Mouse (Mus musculus) midbrain, embryonic 11.5 days (tissue): ENCODE data around the gene Agtr1a. TPM values are rescaled to one million over a fixed set of nuclear protein-coding genes. Genes with fewer than 3 reads are reported as not detected.

ENCODE experiments used
- ATAC-seq: fragments of 200-750 bp; cut with Nextera tagmentation; 2 replicates; pipeline ENCODE4 v1.8.0; 2017; ENCODE audit warnings: moderate TSS enrichment, moderate library complexity; ENCODE audit not compliant: low FRiP score
- DNase-seq: peaks from one replicate; pipeline ENCODE4 v3.0.0; 2015; ENCODE audit warnings: low spot score; ENCODE audit errors: missing footprints
- H3K27ac ChIP-seq: fragments of 300-500 bp; sonication (generic); 2 replicates; pipeline ENCODE4 v1.5.1; 2014; ENCODE audit warnings: low read depth, low read length
- H3K27me3 ChIP-seq: fragments of 300-500 bp; sonication (generic); 2 replicates; pipeline ENCODE4 v1.6.1; 2014; ENCODE audit warnings: mild to moderate bottlenecking, low read length, moderate library complexity, mixed read lengths; ENCODE audit not compliant: control insufficient read depth, insufficient read depth
- H3K36me3 ChIP-seq: fragments of 300-500 bp; sonication (generic); 2 replicates; pipeline ENCODE4 v1.6.1; 2014; ENCODE audit warnings: mild to moderate bottlenecking, low read length, moderate library complexity, mixed read lengths; ENCODE audit not compliant: control insufficient read depth, insufficient read depth
- H3K4me1 ChIP-seq: fragments of 300-500 bp; sonication (generic); 2 replicates; pipeline ENCODE4 v1.6.1; 2014; ENCODE audit warnings: low read length; ENCODE audit not compliant: control insufficient read depth, insufficient read depth
- H3K4me2 ChIP-seq: fragments of 300-500 bp; sonication (generic); 2 replicates; pipeline ENCODE4 v1.6.1; 2014; ENCODE audit warnings: mild to moderate bottlenecking, moderate library complexity
- H3K4me3 ChIP-seq: fragments of 300-500 bp; sonication (generic); 2 replicates; pipeline ENCODE4 v1.5.1; 2014; ENCODE audit warnings: low read depth, low read length
- H3K9ac ChIP-seq: fragments of 300-500 bp; sonication (generic); 2 replicates; pipeline ENCODE4 v1.6.1; 2014; ENCODE audit warnings: low read length
- H3K9me3 ChIP-seq: fragments of 300-500 bp; sonication (generic); 2 replicates; pipeline ENCODE4 v1.6.1; 2016; ENCODE audit warnings: low read length; ENCODE audit not compliant: control insufficient read depth
- WGBS: fragments of 180-500 bp; shearing (Covaris S2); extraction: QIAGEN DNeasy Blood & Tissue Kit; methylation state at CpG from one replicate; pipeline ENCODE4 v1.1.7; 2014; 5-methylcytosine and 5-hydroxymethylcytosine counted together
- polyA plus RNA-seq: library from polyadenylated mRNA; unstranded; fragments of >200 nt; fragmentation: Nextera tagmentation; extraction: Ambion mirVana; gene quantifications from 2 replicates; pipeline ENCODE4 v1.2.1, GENCODE M21; 2014

The Agtr1a gene
- polyA plus RNA-seq, 1 experiment from 2014 or later, result 1.3 TPM

DNA sequence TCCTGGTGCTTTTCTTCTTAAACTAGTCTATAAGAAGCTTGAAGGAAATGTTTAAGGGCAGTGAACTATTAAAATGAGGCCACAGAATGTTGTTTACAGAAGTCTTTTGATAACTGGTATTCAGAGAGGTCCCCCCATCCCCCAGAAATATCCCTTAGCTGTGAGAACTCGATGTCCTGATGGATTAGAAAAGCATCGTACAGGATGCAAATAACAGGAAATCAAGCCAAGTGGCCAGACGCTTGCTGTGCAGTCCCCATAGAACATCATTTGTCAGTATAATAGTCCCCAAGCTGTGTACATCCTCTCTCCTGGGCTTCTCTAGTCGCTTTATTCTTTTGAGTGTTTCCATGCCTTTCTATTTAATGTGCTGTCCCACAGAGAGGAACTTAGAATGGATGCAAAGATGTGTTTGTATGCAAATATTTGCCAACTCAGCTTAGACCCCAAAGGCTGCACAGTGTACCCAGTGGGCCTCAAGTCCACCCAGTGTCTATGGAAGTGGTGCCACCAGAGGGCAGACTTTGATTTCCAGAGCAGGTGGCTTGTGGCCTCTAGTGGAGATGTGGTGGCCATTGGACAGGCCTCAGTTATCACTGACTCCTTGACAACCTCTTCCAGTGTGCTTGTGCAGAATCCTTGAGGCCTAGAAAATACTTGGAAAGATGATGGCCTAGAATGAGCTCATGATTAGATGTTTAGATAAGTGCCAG lies 22.4 kb downstream of the Agtr1a start:
- H3K4me3 ChIP-seq, result no peak overlapping the region
- H3K27ac ChIP-seq, result no peak overlapping the region
- H3K36me3 ChIP-seq, result no peaks in the 10 kb centered on the region
- WGBS, result 67% methylated on average over 4 of the region's 4 CpGs
- DNase-seq (no peak), ATAC-seq (no peak)
- no peaks in the 10 kb centered on the region for H3K9me3 ChIP-seq
- no peaks in the 10 kb centered on the region for H3K27me3 ChIP-seq
- no peak overlapping the region for H3K4me2 ChIP-seq
- no peak overlapping the region for H3K9ac ChIP-seq
- no peaks in the 10 kb centered on the region for H3K4me1 ChIP-seq

DNA sequence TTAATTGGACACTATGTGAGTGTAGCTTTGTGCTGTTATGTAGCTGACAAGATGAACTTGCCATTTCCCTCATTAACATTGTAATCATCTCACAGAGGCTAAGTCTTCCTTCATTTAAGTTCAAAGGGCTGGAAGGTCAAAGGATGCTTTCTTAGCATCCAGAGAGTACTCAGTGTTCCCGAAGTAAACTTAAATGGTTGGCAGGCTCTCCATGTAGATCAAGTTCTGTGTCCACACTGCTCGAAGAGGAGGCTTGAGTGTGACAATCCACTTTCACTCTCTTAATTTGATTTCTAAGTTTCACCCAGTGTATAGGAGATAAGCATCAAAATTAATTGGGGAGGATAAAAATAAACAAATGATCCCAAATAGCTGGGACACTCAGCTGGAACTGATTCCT lies 23.6 kb downstream of the Agtr1a start:
- WGBS, result 85% methylated on average over 2 of the region's 2 CpGs
- ATAC-seq, result no peak
- no peak for DNase-seq
- no peaks in the 10 kb centered on the region for H3K27me3 ChIP-seq
- H3K36me3 ChIP-seq, result no peaks in the 10 kb centered on the region
- H3K4me3 ChIP-seq, result no peak overlapping the region
- H3K4me1 ChIP-seq, result no peaks in the 10 kb centered on the region
- H3K4me2 ChIP-seq, result no peak overlapping the region
- no peak overlapping the region for H3K27ac ChIP-seq
- H3K9me3 ChIP-seq, result no peaks in the 10 kb centered on the region
- no peak overlapping the region for H3K9ac ChIP-seq

DNA sequence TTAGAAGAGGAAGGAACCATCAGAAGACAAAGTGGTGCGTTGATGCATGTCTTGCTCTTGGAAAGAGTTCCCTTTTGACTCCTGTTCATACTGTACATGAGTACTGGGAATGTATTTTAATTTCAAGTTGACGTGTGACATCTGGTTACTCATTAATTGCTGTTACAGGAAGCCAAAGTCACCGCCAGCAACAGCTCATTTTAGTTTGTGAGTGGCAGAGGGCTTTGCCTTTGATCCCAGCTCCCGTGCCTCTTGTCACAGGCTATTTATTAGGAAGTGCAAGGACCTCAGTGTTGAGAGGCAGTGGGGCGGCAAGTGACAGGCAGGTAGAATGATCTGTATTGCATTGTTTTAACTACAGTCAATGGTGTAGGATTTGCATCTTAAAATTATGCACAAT lies 24.8 kb downstream of the Agtr1a start:
- H3K9ac ChIP-seq, result no peak overlapping the region
- no peak overlapping the region for H3K4me2 ChIP-seq
- H3K36me3 ChIP-seq, result no peaks in the 10 kb centered on the region
- 67% methylated on average over 5 of the region's 5 CpGs for WGBS
- H3K4me1 ChIP-seq, result no peaks in the 10 kb centered on the region
- H3K27ac ChIP-seq, result no peak overlapping the region
- DNase-seq (no peak), ATAC-seq (no peak)
- no peak overlapping the region for H3K4me3 ChIP-seq
- no peaks in the 10 kb centered on the region for H3K27me3 ChIP-seq
- no peaks in the 10 kb centered on the region for H3K9me3 ChIP-seq

DNA sequence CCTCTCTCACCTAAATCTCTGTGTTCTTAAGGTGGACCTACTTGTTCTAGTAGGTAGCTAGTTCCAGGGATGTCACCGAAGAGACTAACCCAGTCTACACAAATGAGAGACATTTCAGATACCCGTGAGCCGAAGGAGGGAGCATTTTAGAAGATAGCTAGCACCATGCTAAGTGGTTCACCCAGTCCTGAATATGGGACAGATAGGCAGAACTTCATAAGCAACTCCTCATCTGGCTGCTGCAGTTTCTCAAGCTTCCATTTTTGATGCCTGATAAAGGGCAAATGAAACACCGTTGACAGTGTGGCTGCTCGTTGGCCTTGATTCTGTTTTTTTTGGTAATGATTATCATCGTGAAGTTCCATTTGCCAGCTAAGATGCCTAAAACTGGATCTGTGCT lies 25.8 kb downstream of the Agtr1a start:
- Histone ChIP-seq H3K9ac (no peak overlapping the region), H3K36me3 (no peaks in the 10 kb centered on the region), H3K27me3 (no peaks in the 10 kb centered on the region), H3K4me2 (no peak overlapping the region), H3K27ac (no peak overlapping the region), H3K9me3 (no peaks in the 10 kb centered on the region), H3K4me3 (no peak overlapping the region), H3K4me1 (no peaks in the 10 kb centered on the region)
- no peak for ATAC-seq
- DNase-seq, result no peak
- 97% methylated on average over 6 of the region's 6 CpGs for WGBS

DNA sequence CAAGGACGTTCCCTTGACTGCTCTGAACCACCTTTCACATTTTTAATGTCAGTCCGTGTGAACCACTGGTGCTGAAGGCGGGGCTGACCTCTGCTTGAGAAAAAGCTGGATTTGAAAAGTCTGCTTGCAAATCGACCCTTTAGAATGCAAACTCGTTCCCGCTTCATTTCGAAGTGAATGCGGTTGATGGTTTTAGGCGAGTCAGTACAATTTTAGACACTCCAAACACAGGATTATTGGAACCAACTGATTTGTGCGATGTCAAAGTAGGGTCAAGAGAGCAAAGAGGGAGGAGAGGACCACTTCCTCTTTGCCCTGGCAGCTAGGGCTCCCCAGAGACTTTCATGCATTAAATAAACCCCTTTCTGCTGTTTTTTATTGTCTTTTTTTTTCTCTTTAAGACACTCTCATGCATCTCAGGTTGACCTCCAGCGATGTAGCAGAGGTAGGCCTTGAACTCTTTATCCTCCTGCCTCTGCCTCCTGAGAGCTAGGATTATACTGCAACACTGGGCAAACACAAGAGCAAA lies 27.9 kb downstream of the Agtr1a start:
- Histone ChIP-seq H3K9me3 (no peaks in the 10 kb centered on the region), H3K27ac (no peak overlapping the region), H3K36me3 (no peaks in the 10 kb centered on the region), H3K4me1 (no peaks in the 10 kb centered on the region), H3K4me3 (no peak overlapping the region), H3K4me2 (no peak overlapping the region), H3K9ac (no peak overlapping the region), H3K27me3 (no peaks in the 10 kb centered on the region)
- no peak for DNase-seq
- ATAC-seq, result no peak
- 70% methylated on average over 11 of the region's 11 CpGs for WGBS

DNA sequence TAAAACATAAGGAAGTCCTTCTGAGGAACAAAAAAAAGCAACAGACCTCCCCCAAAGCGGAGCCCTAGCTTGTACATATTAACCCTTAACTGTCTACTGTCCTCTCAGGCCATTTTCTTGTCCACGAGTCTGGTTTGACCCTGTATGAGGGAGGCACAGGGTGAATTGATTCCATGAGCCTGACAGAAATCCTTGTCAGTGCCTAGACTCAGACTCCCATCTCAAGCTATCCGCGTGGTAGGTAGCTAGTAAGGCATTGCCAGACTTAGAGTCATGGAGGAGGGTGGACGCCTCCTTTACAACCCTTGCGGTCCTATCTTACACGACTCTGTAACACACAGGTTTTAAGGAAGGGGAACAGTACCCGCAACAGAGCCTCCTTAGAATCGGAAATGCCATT lies 28.5 kb downstream of the Agtr1a start:
- ATAC-seq (no peak), DNase-seq (no peak)
- Histone ChIP-seq H3K9ac (no peak overlapping the region), H3K4me1 (no peaks in the 10 kb centered on the region), H3K27ac (no peak overlapping the region), H3K9me3 (no peaks in the 10 kb centered on the region), H3K4me2 (no peak overlapping the region), H3K27me3 (no peaks in the 10 kb centered on the region), H3K4me3 (no peak overlapping the region), H3K36me3 (no peaks in the 10 kb centered on the region)
- WGBS, result 82% methylated on average over 9 of the region's 9 CpGs

DNA sequence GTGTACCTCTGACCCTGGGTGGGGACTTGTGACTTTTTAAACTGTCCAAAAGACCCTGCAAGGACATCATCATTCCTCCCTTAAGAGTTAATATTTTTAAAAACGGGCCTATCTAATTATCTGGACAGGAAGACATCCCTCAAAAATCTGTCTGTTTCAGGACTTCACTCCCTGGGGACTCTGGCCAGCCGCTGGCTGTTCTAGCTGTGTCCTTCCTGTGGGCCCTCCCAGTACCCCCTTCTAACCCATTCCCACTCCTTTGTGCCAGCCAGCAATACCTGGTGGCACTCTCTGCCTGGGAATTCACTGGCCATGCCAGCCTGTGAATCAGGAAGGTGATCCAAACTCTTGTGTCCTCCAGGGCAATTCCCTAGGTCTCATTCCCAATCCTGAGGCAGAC lies 29.1 kb downstream of the Agtr1a start:
- WGBS, result 80% methylated on average over 2 of the region's 2 CpGs
- no peak for ATAC-seq

DNA sequence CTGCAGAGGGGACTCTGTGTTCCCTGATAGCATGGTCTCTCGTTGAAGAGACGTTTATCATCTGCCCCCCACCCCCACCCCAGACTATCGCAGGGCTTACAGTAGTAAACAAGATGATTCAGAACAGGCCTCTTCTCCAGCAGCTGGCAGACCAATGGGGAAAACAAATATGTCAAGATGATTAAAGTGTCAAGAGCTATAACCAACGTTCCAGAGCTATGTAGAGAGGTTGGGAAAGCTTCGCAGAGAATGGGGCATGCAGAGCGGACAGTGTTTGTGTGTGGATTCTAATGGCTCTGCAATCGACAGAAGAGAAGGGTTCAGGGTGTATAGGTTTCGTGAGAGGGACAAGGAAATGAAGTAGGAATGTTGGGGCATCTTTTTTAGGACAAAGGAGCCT lies 31.9 kb downstream of the Agtr1a start:
- Histone ChIP-seq H3K4me3 (no peak overlapping the region), H3K27ac (no peak overlapping the region), H3K9ac (no peak overlapping the region), H3K4me1 (no peaks in the 10 kb centered on the region), H3K27me3 (no peaks in the 10 kb centered on the region), H3K4me2 (no peak overlapping the region), H3K9me3 (no peaks in the 10 kb centered on the region), H3K36me3 (no peaks in the 10 kb centered on the region)
- no peak for ATAC-seq
- WGBS, result 76% methylated on average over 8 of the region's 8 CpGs
- no peak for DNase-seq

More for the DNA sequence above, 29.1 kb downstream of the Agtr1a start:
- H3K4me3 ChIP-seq, result no peak overlapping the region
- H3K9ac ChIP-seq, result no peak overlapping the region
- H3K4me1 ChIP-seq, result no peaks in the 10 kb centered on the region
- H3K27me3 ChIP-seq, result no peaks in the 10 kb centered on the region
- H3K9me3 ChIP-seq, result no peaks in the 10 kb centered on the region
- H3K4me2 ChIP-seq, result no peak overlapping the region
- no peak overlapping the region for H3K27ac ChIP-seq
- H3K36me3 ChIP-seq, result no peaks in the 10 kb centered on the region
- no peak for DNase-seq

DNA sequence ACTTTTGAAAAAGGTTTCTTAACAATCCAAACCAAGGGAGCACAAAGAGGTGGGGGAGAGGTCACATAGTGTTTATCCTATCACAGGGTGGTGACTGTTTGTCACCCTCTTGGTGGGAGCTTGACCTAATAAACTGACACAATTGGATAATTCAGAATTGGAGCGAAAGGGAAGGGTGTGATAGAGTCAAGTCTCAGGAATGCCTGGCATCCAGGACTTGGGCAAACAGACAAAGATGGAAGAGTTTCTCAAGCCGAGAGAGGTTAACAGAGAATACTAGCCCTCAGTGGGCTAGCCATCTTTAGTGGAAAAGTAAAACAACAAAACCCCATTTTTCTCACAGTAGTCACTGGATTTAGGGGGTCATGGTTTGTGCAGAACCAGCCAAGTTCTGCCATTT lies 32.5 kb downstream of the Agtr1a start:
- Histone ChIP-seq H3K4me2 (no peak overlapping the region), H3K27ac (no peak overlapping the region), H3K4me3 (no peak overlapping the region), H3K27me3 (no peaks in the 10 kb centered on the region), H3K4me1 (no peaks in the 10 kb centered on the region), H3K36me3 (no peaks in the 10 kb centered on the region), H3K9me3 (no peaks in the 10 kb centered on the region), H3K9ac (no peak overlapping the region)
- DNase-seq (no peak), ATAC-seq (no peak)
- WGBS, result 66% methylated on average over 2 of the region's 2 CpGs
